Mouse (Mus musculus): ENCODE measurements at regions not wholly inside any gene's neighbourhood (a gene's known extent, or its start where the extent isn't known, plus 50 kb on each side); places are given as distances from the start of the nearest gene placed in this dataset.
A peak's percentile ranks its signal among the peaks of the same experiment; 100 is the strongest.

GRCm38 (mm10) chr15:7597335-7597734 is 199.1 kb upstream of the Egflam start:
- no peak overlapping the region for H3K4me3 ChIP-seq (ENCODE audit: low read depth, low read length)
- H3K27ac ChIP-seq (ENCODE audit: low read length), result no peak overlapping the region
- H3K4me1 ChIP-seq (ENCODE audit: control insufficient read depth, insufficient read depth, low read length), result no peaks in the 10 kb centered on the region
- no peaks in the 10 kb centered on the region for H3K36me3 ChIP-seq (ENCODE audit: control insufficient read depth, insufficient read depth, low read length)
- no peaks in the 10 kb centered on the region for H3K9me3 ChIP-seq (ENCODE audit: control insufficient read depth, low read depth, low read length)
- no peaks in the 10 kb centered on the region for H3K27me3 ChIP-seq (ENCODE audit: control insufficient read depth, insufficient read depth, low read length)
- ATAC-seq (ENCODE audit: insufficient number of reproducible peaks, insufficient read depth, low FRiP score, low read depth), result no peak
- WGBS, result 79% methylated on average over 4 of the region's 4 CpGs
- H3K9ac ChIP-seq (replicated peaks; ENCODE audit: low read depth, low read length), result no peak overlapping the region
- H3K4me2 ChIP-seq (replicated peaks; ENCODE audit: low read depth, low read length), result no peak overlapping the region

- no peak for ATAC-seq (ENCODE audit: insufficient number of reproducible peaks, insufficient read depth, low FRiP score, low read depth)
- Histone ChIP-seq H3K36me3 (ENCODE audit: control insufficient read depth, insufficient read depth, low read length) (no peaks in the 10 kb centered on the region), H3K27me3 (ENCODE audit: control insufficient read depth, insufficient read depth, low read length) (no peaks in the 10 kb centered on the region)
These were observed 199.6 kb upstream of the Egflam start for GRCm38 (mm10) chr15:7597805-7598204.

GRCm38 (mm10) chr15:7601540-7601939 is 203.3 kb upstream of the Egflam start:
- ATAC-seq (ENCODE audit: insufficient number of reproducible peaks, insufficient read depth, low FRiP score, low read depth), result no peak
- H3K4me3 ChIP-seq (ENCODE audit: low read depth, low read length), result no peak overlapping the region
- no peaks in the 10 kb centered on the region for H3K27me3 ChIP-seq (ENCODE audit: control insufficient read depth, insufficient read depth, low read length)
- 85% methylated on average over 2 of the region's 2 CpGs for WGBS
- H3K36me3 ChIP-seq (ENCODE audit: control insufficient read depth, insufficient read depth, low read length), result no peaks in the 10 kb centered on the region
- H3K9me3 ChIP-seq (ENCODE audit: control insufficient read depth, low read depth, low read length), result no peaks in the 10 kb centered on the region
- no peak overlapping the region for H3K9ac ChIP-seq (replicated peaks; ENCODE audit: low read depth, low read length)
- no peaks in the 10 kb centered on the region for H3K4me1 ChIP-seq (ENCODE audit: control insufficient read depth, insufficient read depth, low read length)
- H3K4me2 ChIP-seq (replicated peaks; ENCODE audit: low read depth, low read length), result no peak overlapping the region
- no peak overlapping the region for H3K27ac ChIP-seq (ENCODE audit: low read length)

More at GRCm38 (mm10) chr15:7597805-7598204, 199.6 kb upstream of the Egflam start:
- Histone ChIP-seq H3K9ac (replicated peaks; ENCODE audit: low read depth, low read length) (no peak overlapping the region), H3K4me1 (ENCODE audit: control insufficient read depth, insufficient read depth, low read length) (no peaks in the 10 kb centered on the region), H3K4me3 (ENCODE audit: low read depth, low read length) (no peak overlapping the region), H3K27ac (ENCODE audit: low read length) (no peak overlapping the region), H3K4me2 (replicated peaks; ENCODE audit: low read depth, low read length) (no peak overlapping the region), H3K9me3 (ENCODE audit: control insufficient read depth, low read depth, low read length) (no peaks in the 10 kb centered on the region)

- H3K4me2 ChIP-seq (replicated peaks; ENCODE audit: low read depth, low read length), result no peak overlapping the region
- 82% methylated on average over 3 of the region's 3 CpGs for WGBS
- no peaks in the 10 kb centered on the region for H3K27me3 ChIP-seq (ENCODE audit: control insufficient read depth, insufficient read depth, low read length)
- no peak overlapping the region for H3K4me3 ChIP-seq (ENCODE audit: low read depth, low read length)
- no peak overlapping the region for H3K9ac ChIP-seq (replicated peaks; ENCODE audit: low read depth, low read length)
- ATAC-seq (ENCODE audit: insufficient number of reproducible peaks, insufficient read depth, low FRiP score, low read depth), result no peak
- no peaks in the 10 kb centered on the region for H3K36me3 ChIP-seq (ENCODE audit: control insufficient read depth, insufficient read depth, low read length)
- no peaks in the 10 kb centered on the region for H3K9me3 ChIP-seq (ENCODE audit: control insufficient read depth, low read depth, low read length)
- no peaks in the 10 kb centered on the region for H3K4me1 ChIP-seq (ENCODE audit: control insufficient read depth, insufficient read depth, low read length)
- no peak overlapping the region for H3K27ac ChIP-seq (ENCODE audit: low read length)
These were observed 205.8 kb upstream of the Gdnf start for GRCm38 (mm10) chr15:7604847-7605246.

GRCm38 (mm10) chr15:7617954-7618353 is 192.7 kb upstream of the Gdnf start:
- ATAC-seq (ENCODE audit: insufficient number of reproducible peaks, insufficient read depth, low FRiP score, low read depth), result no peak
- no peak overlapping the region for H3K4me2 ChIP-seq (replicated peaks; ENCODE audit: low read depth, low read length)
- H3K27me3 ChIP-seq (ENCODE audit: control insufficient read depth, insufficient read depth, low read length), result no peaks in the 10 kb centered on the region
- no peak overlapping the region for H3K9ac ChIP-seq (replicated peaks; ENCODE audit: low read depth, low read length)
- H3K36me3 ChIP-seq (ENCODE audit: control insufficient read depth, insufficient read depth, low read length), result no peaks in the 10 kb centered on the region
- no peaks in the 10 kb centered on the region for H3K4me1 ChIP-seq (ENCODE audit: control insufficient read depth, insufficient read depth, low read length)
- no peak overlapping the region for H3K4me3 ChIP-seq (ENCODE audit: low read depth, low read length)
- no peak overlapping the region for H3K27ac ChIP-seq (ENCODE audit: low read length)
- no peaks in the 10 kb centered on the region for H3K9me3 ChIP-seq (ENCODE audit: control insufficient read depth, low read depth, low read length)
- 56% methylated on average over 2 of the region's 2 CpGs for WGBS

GRCm38 (mm10) chr15:7623026-7623425 is 187.6 kb upstream of the Gdnf start:
- Histone ChIP-seq H3K27ac (ENCODE audit: low read length) (no peak overlapping the region), H3K9me3 (ENCODE audit: control insufficient read depth, low read depth, low read length) (no peaks in the 10 kb centered on the region), H3K9ac (replicated peaks; ENCODE audit: low read depth, low read length) (no peak overlapping the region), H3K4me2 (replicated peaks; ENCODE audit: low read depth, low read length) (no peak overlapping the region), H3K4me1 (ENCODE audit: control insufficient read depth, insufficient read depth, low read length) (no peaks in the 10 kb centered on the region), H3K36me3 (ENCODE audit: control insufficient read depth, insufficient read depth, low read length) (no peaks in the 10 kb centered on the region), H3K4me3 (ENCODE audit: low read depth, low read length) (no peak overlapping the region), H3K27me3 (ENCODE audit: control insufficient read depth, insufficient read depth, low read length) (no peaks in the 10 kb centered on the region)
- ATAC-seq (ENCODE audit: insufficient number of reproducible peaks, insufficient read depth, low FRiP score, low read depth), result no peak
- 57% methylated on average over 2 of the region's 2 CpGs for WGBS

- no peak overlapping the region for H3K4me2 ChIP-seq (replicated peaks; ENCODE audit: low read depth, low read length)
- 36% methylated on average over 6 of the region's 6 CpGs for WGBS
- H3K9ac ChIP-seq (replicated peaks; ENCODE audit: low read depth, low read length), result no peak overlapping the region
- ATAC-seq (ENCODE audit: insufficient number of reproducible peaks, insufficient read depth, low FRiP score, low read depth), result 0 out of 2 replicates have a peak, but pooled peaks have one; percentile 10
- H3K4me3 ChIP-seq (ENCODE audit: low read depth, low read length), result no peak overlapping the region
- no peaks in the 10 kb centered on the region for H3K27me3 ChIP-seq (ENCODE audit: control insufficient read depth, insufficient read depth, low read length)
- H3K27ac ChIP-seq (ENCODE audit: low read length), result no peak overlapping the region
- no peaks in the 10 kb centered on the region for H3K9me3 ChIP-seq (ENCODE audit: control insufficient read depth, low read depth, low read length)
- no peaks in the 10 kb centered on the region for H3K36me3 ChIP-seq (ENCODE audit: control insufficient read depth, insufficient read depth, low read length)
- H3K4me1 ChIP-seq (ENCODE audit: control insufficient read depth, insufficient read depth, low read length), result no peaks in the 10 kb centered on the region
These were observed 185.8 kb upstream of the Gdnf start for GRCm38 (mm10) chr15:7624689-7625472.

- Histone ChIP-seq H3K9ac (replicated peaks; ENCODE audit: low read depth, low read length) (no peak overlapping the region), H3K4me2 (replicated peaks; ENCODE audit: low read depth, low read length) (no peak overlapping the region), H3K4me1 (ENCODE audit: control insufficient read depth, insufficient read depth, low read length) (peaks cover 3% of the 10 kb centered on the region; the same call in 1 of the 2 replicates), H3K27ac (ENCODE audit: low read length) (no peak overlapping the region), H3K27me3 (ENCODE audit: control insufficient read depth, insufficient read depth, low read length) (no peaks in the 10 kb centered on the region), H3K4me3 (ENCODE audit: low read depth, low read length) (no peak overlapping the region), H3K36me3 (ENCODE audit: control insufficient read depth, insufficient read depth, low read length) (no peaks in the 10 kb centered on the region), H3K9me3 (ENCODE audit: control insufficient read depth, low read depth, low read length) (no peaks in the 10 kb centered on the region)
- no peak for ATAC-seq (ENCODE audit: insufficient number of reproducible peaks, insufficient read depth, low FRiP score, low read depth)
- 66% methylated on average over 4 of the region's 4 CpGs for WGBS
These were observed 180.8 kb upstream of the Gdnf start for GRCm38 (mm10) chr15:7629826-7630225.

GRCm38 (mm10) chr15:7635234-7635633 is 175.4 kb upstream of the Gdnf start:
- Histone ChIP-seq H3K4me3 (ENCODE audit: low read depth, low read length) (no peak overlapping the region), H3K4me1 (ENCODE audit: control insufficient read depth, insufficient read depth, low read length) (peaks cover 7% of the 10 kb centered on the region; the same call in 1 of the 2 replicates), H3K9me3 (ENCODE audit: control insufficient read depth, low read depth, low read length) (no peaks in the 10 kb centered on the region), H3K36me3 (ENCODE audit: control insufficient read depth, insufficient read depth, low read length) (no peaks in the 10 kb centered on the region), H3K4me2 (replicated peaks; ENCODE audit: low read depth, low read length) (no peak overlapping the region), H3K27me3 (ENCODE audit: control insufficient read depth, insufficient read depth, low read length) (no peaks in the 10 kb centered on the region), H3K27ac (ENCODE audit: low read length) (peak overlapping the region; percentile 28; the same call in 1 of the 2 replicates), H3K9ac (replicated peaks; ENCODE audit: low read depth, low read length) (no peak overlapping the region)
- WGBS, result 27% methylated on average over 8 of the region's 8 CpGs
- peak; percentile 16; the same call in 1 of the 2 replicates for ATAC-seq (ENCODE audit: insufficient number of reproducible peaks, insufficient read depth, low FRiP score, low read depth)
